Mouse (Mus musculus) natural killer cell, adult 2 months (primary cell): ENCODE measurements around the gene Zbtb3.
"Not testable (repeated sequence)": the region's sequence is repeated elsewhere in the genome, so short reads cannot be mapped to it uniquely, and the experiment has no call there.

Source experiments
- DNase-seq, 2 experiments: peaks; one replicate each; pipeline ENCODE4 v3.0.0; 2022; ENCODE audit warnings: low spot score in 2 of 2

Zbtb3 gene

GRCm38 (mm10) chr19:8803204-8803780 lies 937 bp downstream of the Zbtb3 start:
- DNase-seq, result no peak

GRCm38 (mm10) chr19:8803879-8804660 lies 1.7 kb downstream of the Zbtb3 start:
- peak in 1 of 2 experiments; percentile 23 for DNase-seq

GRCm38 (mm10) chr19:8806810-8807209 lies 4.5 kb downstream of the Zbtb3 start:
- DNase-seq, result no peak

GRCm38 (mm10) chr19:8815812-8816211 lies 13.5 kb downstream of the Zbtb3 start:
- no peak for DNase-seq

- no peak for DNase-seq
These were observed 14.6 kb downstream of the Zbtb3 start for GRCm38 (mm10) chr19:8817001-8817400.

- no peak for DNase-seq
These were observed 16.0 kb downstream of the Zbtb3 start for GRCm38 (mm10) chr19:8818301-8818798.

GRCm38 (mm10) chr19:8818801-8819595 lies 16.6 kb downstream of the Zbtb3 start, which contains the start of gene Ttc9c:
Ttc9c (minus strand) TSS chr19:8819333.
- DNase-seq, result peak; percentile 91 to 92

GRCm38 (mm10) chr19:8819596-8820423 lies 17.5 kb downstream of the Zbtb3 start, which contains the start of gene Hnrnpul2:
Hnrnpul2 (plus strand) TSS chr19:8820010.
- DNase-seq, result peak; percentile 98

- no peak for DNase-seq
These were observed 18.1 kb downstream of the Zbtb3 start for GRCm38 (mm10) chr19:8820424-8820956.

- no peak for DNase-seq
These were observed 18.8 kb downstream of the Zbtb3 start for GRCm38 (mm10) chr19:8821146-8821545.

- no peak for DNase-seq
These were observed 20.3 kb downstream of the Zbtb3 start for GRCm38 (mm10) chr19:8822696-8823095.

- no peak for DNase-seq
These were observed 27.3 kb downstream of the Zbtb3 start, which contains the start of gene AC129217.1 for GRCm38 (mm10) chr19:8829660-8830059. AC129217.1 (plus strand) TSS chr19:8829773.

GRCm38 (mm10) chr19:8830664-8831063 lies 28.3 kb downstream of the Zbtb3 start:
- no peak for DNase-seq

GRCm38 (mm10) chr19:8831262-8831661 lies 28.9 kb downstream of the Zbtb3 start:
- no peak for DNase-seq

GRCm38 (mm10) chr19:8832971-8833370 lies 30.6 kb downstream of the Zbtb3 start:
- DNase-seq, result no peak

- not testable (repeated sequence) for DNase-seq
These were observed 34.0 kb downstream of the Zbtb3 start for GRCm38 (mm10) chr19:8836327-8836726.

- DNase-seq, result peak; percentile 80 to 85
These were observed 35.0 kb downstream of the Zbtb3 start, which contains the start of gene Bscl2 for GRCm38 (mm10) chr19:8837251-8837791. Bscl2 (plus strand) TSS chr19:8837467.

- no peak for DNase-seq
These were observed 35.8 kb downstream of the Zbtb3 start for GRCm38 (mm10) chr19:8838041-8838730.

- no peak for DNase-seq
These were observed 37.0 kb downstream of the Zbtb3 start, which contains the start of gene Gng3 for GRCm38 (mm10) chr19:8839103-8839907. Gng3 (minus strand) TSS chr19:8839194.
